Mouse (Mus musculus): ENCODE data around the gene Pcgf2.
"Not testable (repeated sequence)": the region's sequence is repeated elsewhere in the genome, so short reads cannot be mapped to it uniquely, and the experiment has no call there.

GRCm38 (mm10) chr11:97734810-97735209 is 34.5 kb upstream of the Pcgf2 start:
- TF ChIP-seq POLR2A (IDR thresholded peaks at IDR 0.05; ENCODE audit: borderline replicate concordance, extremely low read depth, low read depth, low read length); CTCF (IDR thresholded peaks at IDR 0.05; ENCODE audit: insufficient read depth, low read length): not testable (repeated sequence)
